Mouse (Mus musculus): ENCODE results near the gene Tctex1d2.
A peak's percentile ranks its signal among the peaks of the same experiment; 100 is the strongest.
"Not testable (repeated sequence)": the region's sequence is repeated elsewhere in the genome, so short reads cannot be mapped to it uniquely, and the experiment has no call there.

Gene Tctex1d2

DNA sequence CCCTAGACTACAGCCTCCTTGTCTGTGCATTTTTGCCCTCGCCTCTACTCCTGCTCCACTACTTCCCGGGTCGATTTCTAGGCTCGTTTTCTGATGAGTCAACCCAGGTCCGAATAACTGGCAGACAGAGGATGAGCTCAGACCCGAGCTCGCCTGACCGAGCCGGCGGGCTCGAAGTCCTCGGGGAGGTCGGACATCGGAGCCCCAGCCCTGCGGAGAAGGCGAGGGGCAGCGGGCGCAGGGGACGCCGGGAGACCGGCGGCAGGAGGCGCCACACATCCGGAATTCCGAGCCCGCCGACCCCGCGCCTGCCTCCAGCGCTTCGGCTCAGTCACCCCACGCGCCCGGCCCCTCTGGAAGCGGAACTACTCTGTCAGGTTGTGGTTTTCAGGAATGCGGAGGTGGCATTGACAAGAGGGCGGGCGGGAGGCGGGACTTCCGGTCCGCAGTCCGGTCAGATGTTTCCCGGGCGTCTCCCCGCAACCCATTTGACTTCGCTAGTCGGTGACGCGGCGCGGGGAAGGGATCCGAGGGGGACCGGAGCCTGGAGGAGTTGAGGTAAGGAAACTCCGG, 11.1 kb downstream of the Tctex1d2 start, which contains the start of gene Pcyt1a:
Pcyt1a (plus strand) TSS at position 448 of the 573 bp plus-strand sequence.
- peak; percentile 97 for ATAC-seq (ENCODE audit: insufficient number of reproducible peaks, low FRiP score, low TSS enrichment)

DNA sequence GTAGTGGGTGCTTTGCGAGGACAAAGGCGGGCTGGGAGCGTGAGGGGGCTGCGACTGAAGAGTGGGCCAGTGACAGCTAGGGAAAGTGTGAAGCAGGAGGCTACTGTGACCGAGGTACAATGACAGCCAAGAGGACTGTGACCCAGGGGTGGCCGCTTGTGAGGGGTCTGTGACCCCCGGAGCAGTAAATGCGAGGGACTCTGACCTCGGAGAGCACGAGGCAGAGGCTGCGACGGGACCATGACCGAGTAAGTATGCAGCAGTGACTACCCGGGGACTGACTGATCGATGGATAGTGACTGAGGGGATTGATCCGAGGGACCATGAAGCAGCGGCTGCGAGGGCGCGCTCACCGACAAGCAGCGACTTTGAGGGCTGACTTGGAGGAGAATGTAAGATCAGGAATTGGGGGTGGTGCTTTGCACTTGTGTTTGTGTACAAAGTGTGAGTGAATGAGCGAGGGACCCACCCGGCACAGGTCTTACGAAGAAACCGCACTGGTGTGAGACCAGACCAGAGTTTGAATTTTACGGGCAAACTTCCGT, 11.6 kb downstream of the Tctex1d2 start:
- ATAC-seq (ENCODE audit: insufficient number of reproducible peaks, low FRiP score, low TSS enrichment) = no peak

DNA sequence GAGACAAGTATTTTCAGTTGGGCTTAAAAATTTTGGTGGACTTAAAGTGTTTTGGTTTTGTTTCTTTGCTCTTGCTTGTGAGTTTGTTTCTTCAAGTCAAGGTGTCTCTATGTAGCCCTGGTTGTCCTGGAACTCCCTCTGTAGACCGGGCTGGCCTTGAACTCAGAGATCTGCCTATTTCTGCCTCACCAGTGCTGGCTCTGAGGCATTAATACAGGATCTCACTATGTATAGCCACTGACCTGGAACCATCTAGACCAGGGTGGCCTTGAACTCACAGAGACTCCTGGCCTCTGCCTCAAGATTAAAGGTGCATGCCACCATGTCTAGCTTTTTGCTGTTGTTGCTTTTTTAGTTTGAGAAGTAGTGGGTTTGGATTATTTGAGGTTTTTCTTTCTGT, 12.4 kb downstream of the Tctex1d2 start:
- no peak for ATAC-seq (ENCODE audit: insufficient number of reproducible peaks, low FRiP score, low TSS enrichment)

DNA sequence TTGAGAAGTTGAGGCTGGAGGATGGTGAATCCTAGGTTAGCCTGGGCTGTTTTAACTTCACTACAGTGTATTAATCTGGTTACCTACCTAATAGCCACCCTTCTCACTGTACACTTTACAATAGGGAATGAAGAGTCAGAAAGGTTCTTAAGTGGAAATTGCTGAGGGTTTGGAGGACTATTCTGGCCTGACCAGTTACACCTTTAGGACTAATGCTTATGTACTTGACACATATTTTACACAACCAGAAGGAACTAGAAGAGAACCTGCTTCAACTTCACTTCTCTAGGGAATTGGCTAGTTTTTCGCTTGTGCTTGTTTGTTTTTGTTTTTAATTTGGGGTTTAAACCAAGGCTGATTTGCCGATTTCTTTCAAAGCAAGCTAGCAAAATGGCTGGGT, 13.6 kb downstream of the Tctex1d2 start:
- ATAC-seq (ENCODE audit: insufficient number of reproducible peaks, low FRiP score, low TSS enrichment) = no peak

DNA sequence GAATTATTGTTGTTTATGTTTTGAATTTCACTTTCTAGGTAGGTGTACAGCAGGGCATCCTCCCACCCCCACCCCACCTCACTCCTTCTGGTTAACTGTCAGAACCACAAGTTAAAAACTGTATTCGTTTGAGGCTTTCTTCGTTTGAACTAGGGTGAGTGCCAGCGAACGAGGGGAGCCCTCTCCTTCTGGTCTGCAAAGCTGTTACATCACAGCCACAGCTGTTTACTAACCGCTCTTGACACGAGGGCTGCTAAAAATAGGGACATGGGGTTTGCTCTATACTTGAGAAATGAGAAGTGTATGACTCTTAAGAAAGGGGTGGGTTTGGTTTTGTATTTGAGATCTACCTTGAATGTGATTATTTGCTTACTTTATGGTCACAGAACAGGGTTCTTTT, 14.6 kb downstream of the Tctex1d2 start:
- no peak for ATAC-seq (ENCODE audit: insufficient number of reproducible peaks, low FRiP score, low TSS enrichment)

DNA sequence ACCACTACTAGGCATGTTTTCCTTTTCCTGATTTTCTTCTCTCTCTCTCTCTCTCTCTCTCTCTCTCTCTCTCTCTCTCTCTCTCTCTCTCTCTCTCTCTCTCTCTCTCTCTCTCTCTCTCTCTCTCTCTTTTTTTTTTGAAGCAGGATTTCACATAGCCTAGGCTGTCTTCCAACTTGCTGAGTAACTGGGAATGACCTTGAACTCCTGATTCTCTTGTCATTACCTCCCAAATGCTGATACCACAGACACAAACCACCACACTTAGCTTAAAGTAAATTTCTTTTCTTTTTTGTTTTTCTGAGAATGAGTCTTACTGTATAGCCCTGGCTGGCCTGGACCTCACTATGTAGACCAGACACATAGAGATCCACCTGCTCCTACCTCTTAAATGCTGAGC, 15.2 kb downstream of the Tctex1d2 start:
- ATAC-seq (ENCODE audit: insufficient number of reproducible peaks, low FRiP score, low TSS enrichment) = no peak

DNA sequence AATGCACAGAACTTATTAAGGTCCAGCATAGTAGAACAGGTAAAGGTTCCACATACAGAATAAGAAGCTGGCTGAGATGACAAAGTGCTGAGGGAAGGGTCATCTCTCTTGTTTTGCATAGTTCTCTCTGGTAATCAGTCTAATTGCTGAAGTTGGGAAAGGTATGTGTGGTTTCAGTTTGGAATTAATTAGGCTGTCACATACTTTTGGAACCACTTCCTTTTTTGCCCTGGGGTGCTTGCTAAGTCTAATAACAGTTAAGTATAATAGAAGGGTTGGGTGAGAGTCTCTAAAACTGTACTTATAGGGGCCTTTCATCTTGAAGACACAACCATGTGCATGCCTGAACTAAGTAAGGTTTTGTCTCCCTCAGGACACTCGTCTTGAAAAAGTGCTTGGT, 17.2 kb downstream of the Tctex1d2 start:
- ATAC-seq (ENCODE audit: insufficient number of reproducible peaks, low FRiP score, low TSS enrichment) = no peak

DNA sequence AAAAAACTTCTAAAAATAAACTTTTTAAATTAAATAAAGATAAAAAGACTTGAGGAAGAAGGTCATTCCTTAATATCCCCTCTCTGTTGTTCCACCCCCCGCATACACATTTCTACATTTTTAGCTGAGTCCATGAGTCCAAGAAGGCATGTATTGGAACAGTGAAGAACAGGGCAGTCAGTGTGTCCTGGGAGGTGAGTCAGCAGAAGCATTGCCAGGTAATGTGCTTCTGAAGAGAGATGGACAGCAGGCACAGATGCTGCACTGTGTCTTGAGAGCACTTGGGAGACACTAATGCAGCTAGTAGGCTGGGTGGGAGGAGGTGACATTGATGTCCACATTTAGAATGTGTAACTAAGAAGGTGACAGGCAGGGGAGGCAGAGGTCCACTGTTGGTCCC, 17.8 kb downstream of the Tctex1d2 start:
- ATAC-seq (ENCODE audit: insufficient number of reproducible peaks, low FRiP score, low TSS enrichment) = no peak

DNA sequence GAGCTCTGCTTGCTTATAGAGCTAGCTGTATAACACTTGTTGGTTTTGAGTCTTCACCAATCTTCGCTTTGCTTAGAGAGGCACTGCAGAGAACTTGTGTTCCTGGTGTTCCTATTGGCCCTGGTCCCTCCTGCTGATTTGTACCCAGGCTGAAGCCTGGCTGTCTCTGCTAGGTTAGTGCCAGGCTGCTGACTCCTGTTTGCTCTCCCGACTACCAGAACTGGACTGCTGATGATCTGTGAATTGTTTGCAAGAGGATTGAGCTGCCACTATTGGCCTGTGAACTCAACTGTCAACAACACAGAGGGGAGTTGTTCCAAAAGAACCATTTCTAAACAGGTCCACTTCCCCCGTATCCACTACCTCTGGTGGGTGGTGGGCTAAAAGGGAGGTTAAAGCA, 21.9 kb downstream of the Tctex1d2 start:
- no peak for ATAC-seq (ENCODE audit: insufficient number of reproducible peaks, low FRiP score, low TSS enrichment)

DNA sequence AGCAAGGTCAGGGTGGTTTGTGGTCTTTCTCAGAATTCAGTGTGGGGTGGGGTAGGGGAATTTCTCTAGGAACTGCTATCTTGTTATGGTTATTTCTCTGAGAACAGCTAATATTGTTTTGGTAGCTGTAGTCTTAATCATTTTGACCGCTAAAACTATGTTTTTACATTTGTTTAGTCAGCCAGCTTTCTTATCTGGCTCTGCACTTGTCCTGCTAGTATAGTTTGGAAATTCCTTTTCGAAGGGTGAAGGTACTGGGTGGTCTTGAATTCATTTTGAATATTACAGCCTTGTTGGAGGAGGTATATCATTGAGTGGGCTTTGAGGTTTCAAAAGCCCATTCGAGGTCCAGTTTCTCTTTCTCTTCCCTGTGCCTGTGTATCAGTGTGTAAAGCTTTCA, 25.1 kb downstream of the Tctex1d2 start:
- ATAC-seq (ENCODE audit: insufficient number of reproducible peaks, low FRiP score, low TSS enrichment) = not testable (repeated sequence)

DNA sequence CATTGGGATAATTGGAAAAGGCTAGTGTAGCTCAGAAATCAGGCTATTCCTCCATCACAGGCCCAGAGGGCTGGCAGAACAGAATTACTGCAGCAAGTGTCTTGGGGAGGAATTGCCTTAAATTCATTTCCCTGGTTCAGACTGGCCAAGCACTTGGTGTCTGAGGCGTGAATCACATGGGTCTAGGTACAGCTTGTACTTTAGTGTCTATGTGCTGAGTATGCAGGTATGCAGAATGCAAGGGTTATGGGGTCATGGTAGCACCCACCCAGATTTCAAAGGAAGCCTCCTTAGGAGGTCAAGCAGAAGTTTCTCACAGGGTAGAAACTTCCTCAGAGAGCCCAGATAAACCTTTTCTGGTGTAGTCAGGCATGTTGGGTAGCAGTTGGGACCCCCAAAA, 26.1 kb downstream of the Tctex1d2 start:
- ATAC-seq (ENCODE audit: insufficient number of reproducible peaks, low FRiP score, low TSS enrichment) = no peak

DNA sequence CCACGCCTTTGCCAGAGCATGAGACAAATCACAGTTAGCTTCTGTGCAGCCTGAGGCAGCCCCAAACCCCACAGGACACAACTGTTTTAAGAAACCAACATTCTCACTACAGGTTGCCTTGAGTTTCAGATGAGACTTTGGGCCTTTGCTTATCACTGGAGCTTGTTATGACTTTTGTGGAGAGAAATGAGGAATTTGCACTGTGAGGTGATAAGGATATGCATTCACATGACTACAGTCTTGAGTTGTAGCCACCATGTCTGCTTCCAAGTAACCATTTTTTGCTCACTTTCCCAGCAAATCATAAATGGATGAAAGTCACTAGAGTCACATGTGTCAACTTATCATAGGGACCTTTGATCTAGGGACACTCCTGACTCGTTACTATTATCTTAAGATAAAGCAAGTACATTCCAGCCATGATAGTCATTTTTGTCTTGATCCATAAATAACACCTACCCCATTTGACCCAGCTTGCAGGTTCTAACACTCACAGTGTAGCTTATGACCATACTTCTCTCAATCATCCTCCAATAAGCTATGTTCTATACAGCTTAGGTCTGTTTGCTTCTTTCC, 27.1 kb downstream of the Tctex1d2 start:
- no peak for ATAC-seq (ENCODE audit: insufficient number of reproducible peaks, low FRiP score, low TSS enrichment)

DNA sequence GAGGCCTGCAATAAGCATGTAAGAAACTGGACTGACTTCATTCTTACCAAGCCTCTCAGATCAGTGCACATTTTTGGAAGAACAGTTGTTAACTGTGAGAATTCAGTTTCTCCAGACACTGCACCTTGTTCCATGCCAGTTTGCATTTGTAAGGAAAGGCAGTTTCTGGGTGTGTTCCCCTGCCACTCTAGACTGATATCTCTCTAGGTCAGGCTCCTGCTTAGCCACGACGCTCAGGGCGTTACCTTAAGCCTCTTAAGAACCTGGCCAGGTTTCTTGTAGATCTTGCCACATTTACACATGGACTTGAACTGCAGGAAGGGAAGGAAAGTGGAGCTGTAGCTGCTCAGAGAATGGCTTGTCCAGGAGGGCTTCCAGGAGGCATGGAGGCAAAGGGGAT, 30.2 kb downstream of the Tctex1d2 start:
- no peak for ATAC-seq (ENCODE audit: insufficient number of reproducible peaks, low FRiP score, low TSS enrichment)

DNA sequence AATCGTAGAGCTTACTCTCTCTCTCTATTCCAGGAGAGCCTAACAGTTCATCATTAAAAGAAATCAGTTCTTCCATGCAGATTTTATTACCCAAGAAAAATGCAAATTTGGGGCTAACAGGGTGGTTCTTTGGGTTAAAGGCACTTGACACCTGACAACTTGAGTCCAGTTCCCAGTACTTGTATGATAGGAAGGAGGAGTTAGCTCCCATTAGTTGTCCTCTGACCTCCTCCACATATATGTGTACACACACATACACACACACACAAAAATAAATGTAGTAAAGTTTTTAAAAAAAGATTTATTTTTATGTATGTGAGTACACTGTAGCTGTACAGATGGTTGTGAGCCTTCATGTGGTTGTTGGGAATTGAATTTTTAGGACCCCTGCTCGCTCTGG, 30.6 kb downstream of the Tctex1d2 start:
- ATAC-seq (ENCODE audit: insufficient number of reproducible peaks, low FRiP score, low TSS enrichment) = no peak

DNA sequence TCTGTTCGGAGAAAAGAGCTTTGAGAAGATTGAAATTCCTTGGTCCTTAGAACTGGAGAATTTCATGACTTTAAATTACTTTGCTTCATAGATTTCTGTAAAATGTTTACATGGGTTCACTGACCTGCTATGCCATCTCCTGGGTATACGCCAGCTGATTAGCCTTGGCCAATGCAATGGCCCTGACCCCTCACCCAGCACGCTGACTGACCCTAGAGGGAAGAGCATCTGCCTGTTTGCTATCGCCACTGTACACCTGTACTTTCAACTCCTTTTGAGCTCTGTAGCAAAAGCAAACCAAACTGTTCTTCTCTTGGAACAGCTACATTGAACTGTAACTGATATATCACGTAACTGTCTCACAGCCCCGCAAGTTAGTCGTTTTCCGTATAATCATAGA, 33.6 kb downstream of the Tctex1d2 start:
- ATAC-seq (ENCODE audit: insufficient number of reproducible peaks, low FRiP score, low TSS enrichment) = no peak

DNA sequence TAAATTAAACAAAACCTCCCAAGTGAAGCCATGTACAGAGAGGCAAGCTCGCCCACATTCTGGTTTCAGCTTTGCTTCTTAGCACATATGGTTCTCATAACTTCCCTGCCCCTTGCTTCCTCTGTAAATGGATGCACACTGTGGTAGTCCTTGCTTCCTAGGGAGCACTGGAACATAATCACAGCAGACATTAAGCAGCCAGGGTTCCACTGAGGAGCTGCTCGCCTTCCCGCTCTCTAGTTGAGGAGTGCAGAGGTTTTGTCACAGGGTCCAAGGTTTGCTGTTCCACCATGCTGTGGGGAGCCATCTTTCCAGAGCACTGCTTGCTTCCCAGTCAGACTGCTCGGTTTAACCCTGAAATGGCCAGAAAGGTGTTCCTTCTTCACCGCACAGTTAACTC, 35.1 kb downstream of the Tctex1d2 start:
- no peak for ATAC-seq (ENCODE audit: insufficient number of reproducible peaks, low FRiP score, low TSS enrichment)

DNA sequence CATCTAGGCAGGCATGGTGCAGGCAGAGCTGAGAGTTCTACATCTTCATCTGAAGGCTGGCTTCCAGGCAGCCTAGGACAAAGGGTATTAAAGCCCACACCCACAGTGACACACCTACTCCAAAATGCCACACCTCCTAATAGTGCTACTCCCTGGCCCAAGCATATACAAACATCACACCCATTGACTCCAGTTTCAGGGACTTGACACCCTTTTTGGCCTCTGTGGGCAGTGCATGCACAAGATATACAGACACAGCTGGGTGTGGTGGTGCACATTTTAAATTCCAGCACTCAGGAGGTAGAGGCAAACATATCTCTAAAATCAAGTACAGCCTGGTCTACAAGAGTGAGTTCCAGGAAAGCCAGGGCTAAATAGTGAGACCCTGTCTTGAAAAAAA, 36.6 kb downstream of the Tctex1d2 start:
- no peak for ATAC-seq (ENCODE audit: insufficient number of reproducible peaks, low FRiP score, low TSS enrichment)

DNA sequence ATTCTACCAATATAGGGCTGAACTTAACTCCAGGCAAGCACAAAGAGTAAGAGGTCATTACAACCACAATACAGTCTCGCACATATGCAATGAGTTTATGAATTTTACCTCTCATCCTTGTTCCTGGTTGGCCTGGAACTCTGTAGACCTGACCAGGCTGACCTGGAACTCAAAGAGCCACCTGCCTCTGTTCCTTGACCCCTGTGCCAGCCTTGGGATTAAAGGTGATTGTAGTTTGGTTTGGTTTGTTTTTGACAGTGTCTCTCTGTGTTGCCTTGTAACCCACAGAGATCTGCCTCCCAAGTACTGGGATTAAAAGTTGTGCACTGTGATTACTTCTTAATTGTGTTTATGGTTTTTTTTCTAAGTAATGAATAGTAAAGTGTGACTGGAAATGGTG, 37.3 kb downstream of the Tctex1d2 start:
- no peak for ATAC-seq (ENCODE audit: insufficient number of reproducible peaks, low FRiP score, low TSS enrichment)

DNA sequence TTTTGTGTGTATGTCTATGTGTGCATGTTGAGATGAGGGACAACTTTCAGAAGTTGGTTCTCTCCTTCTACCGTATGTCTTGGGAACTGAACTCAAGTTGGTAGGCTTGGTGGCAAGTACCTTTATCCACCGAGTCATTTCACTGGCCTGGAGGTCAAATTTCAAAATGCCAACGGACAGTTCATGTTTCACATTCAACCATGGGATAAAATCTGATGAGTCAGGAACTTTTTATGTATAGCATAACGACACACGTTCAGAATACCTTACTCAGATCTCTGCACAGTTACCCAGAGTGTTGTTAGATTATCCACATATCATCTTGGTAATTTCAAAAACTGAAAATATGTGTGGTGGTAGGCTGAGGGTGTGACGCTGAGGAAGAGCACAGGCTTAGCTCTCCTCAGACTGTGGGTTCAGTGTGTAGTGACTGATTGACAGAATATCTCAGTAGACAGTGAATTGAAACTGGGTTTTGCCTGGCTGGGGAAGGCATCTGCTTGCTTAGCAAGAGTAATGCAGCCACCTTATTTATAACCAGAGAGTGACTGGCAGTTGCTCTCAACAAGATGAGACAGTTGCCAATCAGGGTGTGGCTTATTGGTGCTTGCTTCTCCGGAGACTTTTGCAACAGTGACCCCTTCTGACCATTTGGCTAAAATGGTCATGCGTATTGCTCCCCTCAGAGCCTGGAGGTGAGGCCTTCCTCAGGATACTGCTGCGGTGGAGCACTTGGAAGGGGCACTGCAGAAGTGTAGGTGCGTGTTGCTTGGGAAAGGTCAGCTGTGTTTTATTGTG, 38.3 kb downstream of the Tctex1d2 start:
- peak; percentile 66; the same call in 1 of the 2 replicates for ATAC-seq (ENCODE audit: insufficient number of reproducible peaks, low FRiP score, low TSS enrichment)

DNA sequence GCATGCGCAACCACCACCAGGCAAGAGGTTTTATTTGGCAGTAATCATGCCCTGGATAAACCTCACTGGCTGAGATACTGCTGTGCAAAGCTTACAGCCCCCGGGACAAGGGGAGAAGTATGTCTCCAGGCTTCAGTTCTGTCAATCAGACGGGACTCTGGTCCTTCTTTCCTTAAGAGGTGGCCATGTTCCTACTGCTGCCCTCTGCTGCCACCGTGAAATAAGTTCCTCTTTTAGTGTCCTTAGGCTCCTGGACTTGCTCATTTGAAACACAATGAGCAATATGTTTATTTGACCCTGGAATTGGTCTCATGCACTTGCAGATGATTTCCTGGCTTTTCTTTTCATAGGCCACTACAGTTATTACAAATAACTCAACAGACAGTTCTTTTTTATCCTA, 41.0 kb downstream of the Tctex1d2 start:
- ATAC-seq (ENCODE audit: insufficient number of reproducible peaks, low FRiP score, low TSS enrichment) = no peak

DNA sequence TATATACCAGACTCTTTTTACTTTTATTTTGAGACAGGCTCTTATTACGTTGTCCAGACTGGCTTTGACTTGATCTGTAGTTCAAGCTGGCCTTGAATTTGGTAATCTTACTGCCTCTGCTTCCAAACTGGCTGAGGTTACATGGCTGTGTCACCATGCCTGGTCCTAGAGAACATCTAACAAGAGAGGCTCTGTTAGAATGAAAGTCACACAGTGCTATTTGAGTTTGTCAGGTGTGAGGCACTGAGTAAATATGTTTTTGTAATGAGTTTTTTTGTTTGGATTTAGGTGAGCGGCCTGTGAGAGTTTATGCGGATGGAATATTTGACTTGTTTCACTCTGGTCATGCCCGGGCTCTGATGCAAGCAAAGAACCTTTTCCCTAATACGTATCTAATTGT, 42.2 kb downstream of the Tctex1d2 start:
- ATAC-seq (ENCODE audit: insufficient number of reproducible peaks, low FRiP score, low TSS enrichment) = no peak

DNA sequence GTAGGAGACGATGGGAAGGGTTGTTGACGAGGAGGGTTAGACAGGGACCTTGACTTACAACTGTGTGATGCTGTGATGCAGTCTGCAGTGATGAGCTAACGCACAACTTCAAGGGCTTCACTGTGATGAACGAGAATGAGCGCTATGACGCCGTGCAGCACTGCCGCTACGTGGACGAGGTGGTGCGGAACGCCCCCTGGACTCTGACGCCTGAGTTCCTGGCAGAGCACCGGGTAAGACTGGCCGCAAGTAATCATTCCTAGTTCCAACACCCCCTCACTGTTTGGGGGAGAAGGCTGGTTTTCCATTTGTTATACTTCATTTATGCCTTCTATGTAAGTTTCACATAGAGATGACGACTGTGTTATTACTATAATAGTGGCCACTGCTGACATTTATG, 43.4 kb downstream of the Tctex1d2 start:
- ATAC-seq (ENCODE audit: insufficient number of reproducible peaks, low FRiP score, low TSS enrichment) = no peak
